Mouse (Mus musculus): ENCODE results near the gene Acsm4.

Gene Acsm4

GRCm38 (mm10) chr7:119762166-119762697 is 72.4 kb downstream of the Acsm4 start:
- no peak for DNase-seq (ENCODE audit: low read depth, low spot score)
